ENCODE assay signal across 8 mouse cellular contexts in the genomic region with DNA sequence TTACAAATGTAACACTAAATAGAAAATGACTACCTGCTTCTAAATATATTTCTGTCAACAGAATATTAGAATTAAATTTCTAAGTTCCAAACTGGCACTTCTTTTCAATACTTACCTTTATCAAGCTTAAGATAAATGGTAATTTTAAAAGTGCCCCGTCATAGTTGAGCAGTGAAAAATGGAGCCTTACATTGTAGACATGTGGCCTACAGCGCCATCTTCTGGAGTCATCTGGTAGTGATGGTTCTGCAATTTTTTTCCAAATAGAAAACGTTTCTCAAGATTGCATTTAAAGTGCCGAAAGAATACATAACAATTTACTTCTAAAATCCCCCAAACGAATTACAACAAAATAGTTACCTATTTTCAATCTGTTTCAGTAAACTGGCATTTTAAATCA.
DNase-seq lines count a peak whose midpoint lies in the region; TF ChIP-seq lines count a peak whose summit lies in the region.
"Had no signal": no experiment of that assay in that cellular context is flagged by ENCODE, and none has a peak within 500 bp of the region (broad histone marks: within the 10 kb centered on the region; RNA-seq: fewer than 3 reads in every experiment).

No protein-coding gene starts in this region.

- H3ac ChIP-seq in C2C12 (ENCODE audit: control insufficient read depth, insufficient read length, low read depth) = no peak overlapping the region

- TF ChIP-seq CTCF in C2C12 (IDR thresholded peaks at IDR 0.05; ENCODE audit: control insufficient read depth, insufficient read depth, insufficient read length) = peak; percentile 2
- TF ChIP-seq CTCF in liver, adult 2 months (IDR thresholded peaks at IDR 0.05; ENCODE audit: low read depth, low read length) = peak; percentile 61

- no peak overlapping the region for H3K4me3 ChIP-seq in C2C12 (ENCODE audit: insufficient read depth, poor library complexity, severe bottlenecking)
- no peak overlapping the region for H3K4me3 ChIP-seq in liver, adult 2 months (ENCODE audit: insufficient read depth, low read depth, low read length)
- H3K4me3 ChIP-seq: midbrain, embryonic 12.5 days had no signal

- DNase-seq in kidney, adult 9 months = peak; percentile 59
- no peak for DNase-seq in kidney, adult 11 months
- DNase-seq in ES-CJ7 (ENCODE audit: low read depth, low spot score) = peak; percentile 55
- peak; percentile 78 for DNase-seq in embryo, embryonic 10 days (ENCODE audit: low spot score)
- DNase-seq in liver, adult 2 months (ENCODE audit: extremely low read depth, low read depth, low spot score) = peak; percentile 54
- DNase-seq in testis, postnatal 10 days (ENCODE audit: low spot score) = peak; percentile 75

- H3K9ac ChIP-seq in liver, adult 2 months (ENCODE audit: low read depth, low read length) = no peak overlapping the region
- H3K9ac ChIP-seq: midbrain, embryonic 12.5 days had no signal

- TF ChIP-seq POLR2A in liver, adult 2 months (IDR thresholded peaks at IDR 0.05; ENCODE audit: extremely low read depth, insufficient read depth, low read length) = no peak

- H3K4me1 ChIP-seq in liver, adult 2 months (ENCODE audit: control insufficient read depth, insufficient read depth, low read length) = no peaks in the 10 kb centered on the region; the same call in 1 of the 2 replicates
- H3K4me1 ChIP-seq: midbrain, embryonic 12.5 days had no signal

- no peaks in the 10 kb centered on the region for H3K79me2 ChIP-seq in C2C12 (ENCODE audit: control insufficient read depth, insufficient read depth)
- no peaks in the 10 kb centered on the region for H3K79me2 ChIP-seq in liver, adult 2 months (ENCODE audit: control insufficient read depth, insufficient read depth, low read length)

- H3K36me3 ChIP-seq in C2C12 (ENCODE audit: control insufficient read depth, insufficient read depth) = no peaks in the 10 kb centered on the region
- H3K36me3 ChIP-seq in liver, adult 2 months (ENCODE audit: control insufficient read depth, insufficient read depth, low read length) = 0 out of 2 replicates have a peak, but pooled peaks cover 2% of the 10 kb centered on the region

- H3K79me3 ChIP-seq in C2C12 (ENCODE audit: low read depth) = no peaks in the 10 kb centered on the region

- WGBS in liver, adult 2 months = 3% methylated on average over 5 of the region's 5 CpGs

- no peak overlapping the region for H3K27ac ChIP-seq in liver, adult 2 months (replicated peaks; ENCODE audit: insufficient read depth, low read depth, low read length)
- H3K27ac ChIP-seq: midbrain, embryonic 12.5 days had no signal

- no peaks in the 10 kb centered on the region for H3K27me3 ChIP-seq in C2C12 (ENCODE audit: control insufficient read depth, insufficient read depth, insufficient read length)
- H3K27me3 ChIP-seq in liver, adult 2 months (ENCODE audit: control insufficient read depth, insufficient read depth, low read length) = no peaks in the 10 kb centered on the region
- H3K27me3 ChIP-seq: midbrain, embryonic 12.5 days had no signal

TF ChIP-seq in C2C12, 6 proteins besides CTCF, POLR2A, EP300 and RAD21:
- TF ChIP-seq CEBPB (IDR thresholded peaks at IDR 0.05; ENCODE audit: low read depth) (no peak), MAX (IDR thresholded peaks at IDR 0.05) (no peak), MYOD1 (IDR thresholded peaks at IDR 0.05; ENCODE audit: control insufficient read depth, insufficient read length, low read depth) (no peak), MYOG (IDR thresholded peaks at IDR 0.05; ENCODE audit: control insufficient read depth, extremely low read depth, insufficient read length) (no peak), USF1 (IDR thresholded peaks at IDR 0.05; ENCODE audit: low read depth) (no peak), FOSL1 (IDR thresholded peaks at IDR 0.05; ENCODE audit: insufficient read depth, low read length, poor library complexity, severe bottlenecking) (no peak)
